Mouse (Mus musculus): ENCODE measurements around the gene Ccno. TPM values are rescaled to one million over a fixed set of nuclear protein-coding genes. Genes with fewer than 3 reads are reported as not detected.

Ccno gene
- polyA plus RNA-seq, 1 experiment from 2014 or later = 2.4 TPM

MicroRNAs encoded within 50 kb of the gene (microRNA counts, 519-probe panel; counts per million panel counts)
- microRNA mmu-miR-449a (2,958 counts per million, percentile 65 among the panel's probes with 10 or more counts), microRNA mmu-miR-449b (110 counts per million, percentile 56 among the panel's probes with 10 or more counts), microRNA mmu-miR-449c (110 counts per million, percentile 56 among the panel's probes with 10 or more counts)

Small RNA genes lying within 50 kb of the gene (microRNA-seq; reads per million reads assigned to microRNA genes)
- gene Mir449a = 902 reads per million, percentile 78 among the genes with 10 or more reads in this experiment
- 0.62 reads per million for gene Mir449b
- 0.82 reads per million for gene Mir449c

Other genes with a start within 250 kb of the Ccno start
- gene Plpp1, start 187.0 kb upstream of the Ccno start, polyA plus RNA-seq (2015; fragmentation: Nextera tagmentation; extraction: Ambion mirVana) = 35.3 and 39.6 TPM in 2 replicates
- gene Mtrex, start 60.4 kb upstream of the Ccno start, polyA plus RNA-seq (2015; fragmentation: Nextera tagmentation; extraction: Ambion mirVana) = 73.2 and 76.6 TPM in 2 replicates
- 32.1 and 33.2 TPM in 2 replicates for gene Dhx29, start 60.3 kb upstream of the Ccno start, polyA plus RNA-seq (2015; fragmentation: Nextera tagmentation; extraction: Ambion mirVana)
- gene Mcidas, start 6.0 kb downstream of the Ccno start, polyA plus RNA-seq (2015; fragmentation: Nextera tagmentation; extraction: Ambion mirVana) = 0.35 and 0.89 TPM in 2 replicates
- gene Cdc20b, start 47.3 kb downstream of the Ccno start, polyA plus RNA-seq (2015; fragmentation: Nextera tagmentation; extraction: Ambion mirVana) = 0.35 and 0.50 TPM in 2 replicates
- 65.2 and 68.5 TPM in 2 replicates for gene Gpx8, start 58.6 kb downstream of the Ccno start, polyA plus RNA-seq (2015; fragmentation: Nextera tagmentation; extraction: Ambion mirVana)
- gene Gzma, start 113.2 kb downstream of the Ccno start, polyA plus RNA-seq (2015; fragmentation: Nextera tagmentation; extraction: Ambion mirVana) = not detected in 2 replicates
- gene Esm1, start 221.9 kb downstream of the Ccno start, polyA plus RNA-seq (2015; fragmentation: Nextera tagmentation; extraction: Ambion mirVana) = 1.9 and 2.3 TPM in 2 replicates
- gene Gzmk, start 238.1 kb downstream of the Ccno start, polyA plus RNA-seq (2015; fragmentation: Nextera tagmentation; extraction: Ambion mirVana) = not detected in 2 replicates